Mouse (Mus musculus) kidney, adult 18-20 months (tissue): ENCODE data around the gene Parp12.

Experiments used
- DNase-seq: peaks from one replicate; pipeline ENCODE4 v3.0.0; 2021

Gene Parp12

GRCm38 (mm10) chr6:39057161-39057560 lies 61.0 kb downstream of the Parp12 start:
- DNase-seq: no peak

DNA sequence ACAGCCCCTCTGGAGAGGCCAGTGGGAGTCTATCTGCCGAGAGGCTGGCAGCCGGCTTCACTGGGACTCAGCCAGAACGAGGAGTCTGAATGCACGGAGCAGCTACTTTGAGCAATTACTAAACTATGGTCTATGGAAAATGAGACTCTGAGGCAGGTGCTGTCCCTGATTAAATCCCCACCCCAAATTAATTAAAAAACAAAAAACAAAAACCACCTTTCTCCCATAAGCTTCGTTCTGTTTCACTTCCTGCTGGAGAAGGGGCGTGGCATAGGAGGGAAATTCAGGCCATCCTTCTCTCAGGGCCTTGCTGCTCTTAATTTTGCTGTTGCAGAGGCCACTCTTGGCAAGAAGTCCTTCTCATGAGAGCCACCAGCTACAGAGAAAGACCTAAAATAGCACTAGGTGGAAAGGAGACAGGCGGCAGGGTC lies 62.3 kb downstream of the Parp12 start:
- DNase-seq: no peak

DNA sequence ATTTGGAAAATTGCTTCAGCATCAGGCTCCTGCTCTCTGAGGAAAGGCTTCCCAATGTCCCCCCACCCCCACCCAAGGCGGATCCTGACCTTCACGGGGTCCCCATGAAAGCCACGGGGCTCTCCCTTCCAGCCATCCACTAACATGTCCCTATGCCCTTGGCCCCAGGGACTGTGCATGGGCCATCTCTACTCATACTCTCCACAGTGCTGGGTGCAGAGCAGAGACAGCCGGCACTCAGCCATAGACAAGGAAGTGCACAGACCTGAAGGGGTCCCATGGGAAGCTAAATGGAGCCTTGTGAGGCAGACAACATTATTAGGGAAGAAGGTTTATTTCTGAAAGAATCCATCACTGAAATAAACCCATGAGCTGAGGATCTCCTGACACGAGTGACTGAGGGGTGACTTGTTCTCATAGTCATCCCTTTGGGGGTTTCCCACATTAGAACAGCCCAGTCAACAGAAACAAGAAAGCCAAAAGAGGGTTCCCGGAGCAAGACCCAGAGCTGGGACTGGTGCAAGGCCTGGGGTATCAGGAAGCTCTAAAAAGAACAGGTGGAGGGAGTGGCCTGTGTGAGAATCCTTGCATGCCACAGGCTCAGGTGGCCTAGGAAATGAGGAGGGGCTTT lies 63.2 kb downstream of the Parp12 start:
- DNase-seq: no peak

- DNase-seq: no peak
Observed at GRCm38 (mm10) chr6:39054206-39054864, 63.8 kb downstream of the Parp12 start.

DNA sequence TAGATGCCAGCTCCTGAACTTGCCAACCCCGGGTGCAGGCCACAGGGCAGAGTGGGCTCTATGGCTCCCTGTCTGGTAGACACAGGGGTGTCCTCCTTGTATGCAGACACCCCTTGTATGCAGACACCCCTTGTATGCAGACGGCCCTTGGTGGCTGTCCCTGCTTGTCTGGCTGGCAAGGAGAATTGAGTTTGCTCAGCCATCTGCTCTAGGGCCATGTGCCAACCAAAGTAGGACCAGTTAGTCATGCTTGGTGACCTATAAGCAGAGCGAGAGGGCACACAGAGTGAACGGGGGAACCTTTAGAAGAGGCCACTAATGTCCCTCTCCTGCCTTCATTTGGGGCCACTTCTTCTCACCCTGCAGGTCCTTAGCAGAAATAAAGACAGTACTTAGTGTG lies 65.5 kb downstream of the Parp12 start:
- DNase-seq: no peak

- no peak for DNase-seq
Observed at GRCm38 (mm10) chr6:39051799-39052556, 66.2 kb downstream of the Parp12 start.

DNA sequence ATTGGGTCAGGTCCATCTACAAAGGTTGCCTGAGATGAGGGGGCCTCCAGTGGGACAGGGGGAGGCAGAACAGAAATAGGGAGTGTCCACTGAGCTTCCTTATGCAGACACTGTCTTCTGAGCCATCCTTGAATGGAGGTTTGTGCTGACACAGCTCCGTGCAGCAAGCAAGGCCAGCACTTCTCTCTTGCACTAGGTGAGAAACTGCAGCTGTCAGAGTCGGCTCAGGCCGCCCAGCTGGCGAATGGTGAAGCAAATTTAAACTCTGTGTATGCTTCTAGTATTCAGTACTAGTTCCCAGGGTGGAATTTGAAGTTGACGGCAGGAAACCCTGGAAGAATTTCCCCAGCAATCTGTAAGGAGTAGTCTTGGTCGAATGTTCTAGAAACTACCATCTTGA lies 67.3 kb downstream of the Parp12 start:
- no peak for DNase-seq

DNA sequence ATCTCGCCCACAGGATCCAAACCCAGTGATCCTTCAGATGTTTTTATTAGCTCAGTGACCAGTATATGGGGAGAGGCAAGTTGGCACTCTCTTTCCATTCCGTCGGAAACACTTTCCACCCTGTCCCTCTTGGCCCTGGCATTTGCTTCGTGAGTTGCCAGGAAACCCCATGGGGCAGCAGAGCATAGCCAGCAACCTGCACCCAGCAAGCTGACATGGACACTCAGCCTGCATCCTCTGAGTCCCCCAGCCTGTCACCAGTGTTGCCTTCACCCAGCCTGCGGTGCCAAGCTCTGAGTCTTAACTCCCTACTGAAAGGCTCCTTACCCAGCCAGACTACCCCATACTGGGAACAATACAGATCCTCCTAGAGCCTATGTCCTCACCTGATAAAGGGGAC lies 69.0 kb downstream of the Parp12 start:
- DNase-seq: no peak

GRCm38 (mm10) chr6:39040451-39040850 lies 77.7 kb downstream of the Parp12 start:
- no peak for DNase-seq
